In genomic region chr7:126831539-126831938, GRCm38 (mm10) we compare ENCODE assay signal across 9 mouse cellular contexts. TPM values are rescaled to one million over a fixed set of nuclear protein-coding genes. Genes with fewer than 3 reads are reported as not detected.
DNase-seq lines count a peak whose midpoint lies in the region; ATAC-seq and TF ChIP-seq lines count a peak whose summit lies in the region.
"Had no signal": no experiment of that assay in that cellular context is flagged by ENCODE, and none has a peak within 500 bp of the region (broad histone marks: within the 10 kb centered on the region; RNA-seq: fewer than 3 reads in every experiment).

TSS of gene 4930451I11Rik (minus strand) at chr7:126831639.

- TF ChIP-seq CTCF in layer of hippocampus, adult 2 months (conservative IDR thresholded peaks at IDR 0.05) = no peak
- no peak for TF ChIP-seq CTCF in hindbrain, postnatal 0 days (IDR thresholded peaks at IDR 0.05; ENCODE audit: low read depth)

- ATAC-seq in embryonic facial prominence, embryonic 14.5 days (ENCODE audit: low read depth) = no peak
- ATAC-seq in hindbrain, postnatal 0 days = no peak; the same call in 1 of the 2 replicates
- ATAC-seq in neural tube, embryonic 12.5 days (ENCODE audit: low FRiP score, low read depth) = no peak

- DNase-seq in layer of hippocampus, adult 2 months (ENCODE audit: low spot score in 2 of 2) = no peak
- DNase-seq in layer of hippocampus, adult 9-11 months = no peak
- DNase-seq in embryonic facial prominence, embryonic 14.5 days (ENCODE audit: low spot score) = no peak
- no peak for DNase-seq in hindbrain, postnatal 0 days (ENCODE audit: low spot score)
- no peak for DNase-seq in thymus, postnatal 25 days
- DNase-seq in spleen, postnatal 36 days (ENCODE audit: low spot score in 2 of 2) = no peak
- DNase-seq in urinary bladder, postnatal 4 days (ENCODE audit: low spot score in 2 of 2) = no peak

- H3K27me3 ChIP-seq in embryonic facial prominence, embryonic 14.5 days (replicated peaks; ENCODE audit: control insufficient read depth, insufficient read depth, low read length) = no peaks in the 10 kb centered on the region
- no peaks in the 10 kb centered on the region for H3K27me3 ChIP-seq in hindbrain, postnatal 0 days (ENCODE audit: insufficient read depth, low read length)
- H3K27me3 ChIP-seq in neural tube, embryonic 12.5 days (replicated peaks) = 0 out of 2 replicates have a peak, but pooled peaks cover 7% of the 10 kb centered on the region

- H3K36me3 ChIP-seq in embryonic facial prominence, embryonic 14.5 days (ENCODE audit: control insufficient read depth, insufficient read depth, low read length) = no peaks in the 10 kb centered on the region
- H3K36me3 ChIP-seq in hindbrain, postnatal 0 days (ENCODE audit: insufficient read depth, low read length) = peaks cover 5% of the 10 kb centered on the region; the same call in 1 of the 2 replicates
- H3K36me3 ChIP-seq in neural tube, embryonic 12.5 days = peaks cover 7% of the 10 kb centered on the region; the same call in 1 of the 2 replicates

- H3K4me1 ChIP-seq in embryonic facial prominence, embryonic 14.5 days (ENCODE audit: control insufficient read depth, insufficient read depth, low read length) = no peaks in the 10 kb centered on the region
- no peaks in the 10 kb centered on the region for H3K4me1 ChIP-seq in hindbrain, postnatal 0 days (ENCODE audit: insufficient read depth, low read length)
- H3K4me1 ChIP-seq in neural tube, embryonic 12.5 days = peaks cover 17% of the 10 kb centered on the region

- no peak within 1 kb of the TSS for H3K9ac ChIP-seq in embryonic facial prominence, embryonic 14.5 days (ENCODE audit: low read depth, low read length)
- no peak within 1 kb of the TSS for H3K9ac ChIP-seq in hindbrain, postnatal 0 days (replicated peaks; ENCODE audit: low read length)
- H3K9ac ChIP-seq in neural tube, embryonic 12.5 days = no peak within 1 kb of the TSS

- H3K4me3 ChIP-seq in layer of hippocampus, adult 2 months = peak within 1 kb of the TSS; percentile 28
- H3K4me3 ChIP-seq in embryonic facial prominence, embryonic 14.5 days (ENCODE audit: low read depth, low read length) = peak within 1 kb of the TSS; percentile 29
- peak within 1 kb of the TSS; percentile 23; the same call in 1 of the 2 replicates for H3K4me3 ChIP-seq in hindbrain, postnatal 0 days (ENCODE audit: low read length)
- peak within 1 kb of the TSS; percentile 13; the same call in 1 of the 2 replicates for H3K4me3 ChIP-seq in neural tube, embryonic 12.5 days

- no peak within 1 kb of the TSS for H3K27ac ChIP-seq in layer of hippocampus, adult 2 months
- no peak within 1 kb of the TSS for H3K27ac ChIP-seq in embryonic facial prominence, embryonic 14.5 days (replicated peaks; ENCODE audit: low read depth, low read length)
- H3K27ac ChIP-seq in hindbrain, postnatal 0 days = no peak within 1 kb of the TSS
- no peak within 1 kb of the TSS for H3K27ac ChIP-seq in neural tube, embryonic 12.5 days

- peak within 1 kb of the TSS; percentile 53 for H3K4me2 ChIP-seq in embryonic facial prominence, embryonic 14.5 days (ENCODE audit: low read depth, low read length)
- peak within 1 kb of the TSS; percentile 51 for H3K4me2 ChIP-seq in hindbrain, postnatal 0 days (ENCODE audit: low read depth, low read length)
- H3K4me2 ChIP-seq in neural tube, embryonic 12.5 days (replicated peaks) = peak within 1 kb of the TSS; percentile 60

- WGBS in embryonic facial prominence, embryonic 14.5 days = 56% methylated on average over 5 of the region's 5 CpGs
- WGBS in hindbrain, postnatal 0 days = 55% methylated on average over 5 of the region's 5 CpGs
- WGBS in neural tube, embryonic 12.5 days = 62% methylated on average over 5 of the region's 5 CpGs

- H3K9me3 ChIP-seq in embryonic facial prominence, embryonic 14.5 days (ENCODE audit: control insufficient read depth, low read length) = no peaks in the 10 kb centered on the region
- no peaks in the 10 kb centered on the region for H3K9me3 ChIP-seq in hindbrain, postnatal 0 days (ENCODE audit: low read length)
- H3K9me3 ChIP-seq in neural tube, embryonic 12.5 days = no peaks in the 10 kb centered on the region

RNA-seq across cellular contexts. Expression of gene 4930451I11Rik, which starts in this region (rescaled TPM):
- total RNA-seq in layer of hippocampus, adult 2 months (2021) = not detected
- polyA plus RNA-seq in embryonic facial prominence, embryonic 14.5 days (2014; fragmentation: Nextera tagmentation; extraction: Ambion mirVana) = not detected in 2 replicates
- not detected in 2 replicates for total RNA-seq in hindbrain, postnatal 0 days (2014; rRNA removed)
- 0.54 TPM in 1 of 2 replicates, not detected in the other for polyA plus RNA-seq in hindbrain, postnatal 0 days (2015; fragmentation: Nextera tagmentation; extraction: Ambion mirVana)
- not detected in 2 replicates for polyA plus RNA-seq in neural tube, embryonic 12.5 days (2016; fragmentation: Nextera tagmentation; extraction: Ambion mirVana)
- total RNA-seq: heart, postnatal 4 days had no signal
